Mouse (Mus musculus) cortical plate, adult 2 months (tissue): Measurements from ENCODE around the gene Sec24a.
"Not testable (repeated sequence)": the region's sequence is repeated elsewhere in the genome, so short reads cannot be mapped to it uniquely, and the experiment has no call there.

Source experiments
- CTCF ChIP-seq: fragments of 200-500 bp; IDR thresholded peaks from 2 replicates; pipeline ENCODE4 v1.5.1; 2011; ENCODE audit warnings: mild to moderate bottlenecking, control low read depth, low read length; ENCODE audit not compliant: insufficient read depth; ENCODE audit errors: extremely low read depth
- POLR2A ChIP-seq: fragments of 200-500 bp; IDR thresholded peaks from 2 replicates; pipeline ENCODE4 v1.6.1; 2011; ENCODE audit warnings: mild to moderate bottlenecking, low read length, control low read depth; ENCODE audit not compliant: insufficient read depth; ENCODE audit errors: extremely low read depth

GRCm38 (mm10) chr11:51758207-51758606 lies 5.2 kb downstream of the Sec24a start:
- not testable (repeated sequence) for TF ChIP-seq CTCF, POLR2A
